Mouse (Mus musculus): ENCODE results near the gene Snrnp200. TPM values are rescaled to one million over a fixed set of nuclear protein-coding genes. Genes with fewer than 3 reads are reported as not detected.
"Not testable (repeated sequence)": the region's sequence is repeated elsewhere in the genome, so short reads cannot be mapped to it uniquely, and the experiment has no call there.

The Snrnp200 gene
- total and polyA plus RNA-seq, 3 experiments, result 67.5 to 137 (median 122) TPM

- peaks cover 17% of the 10 kb centered on the region for H3K79me2 ChIP-seq (ENCODE audit: control insufficient read depth, insufficient read depth, low read length, poor library complexity)
- not testable (repeated sequence) for H3K9me3 ChIP-seq (replicated peaks; ENCODE audit: insufficient read depth, low read length); H3K36me3 ChIP-seq (ENCODE audit: control insufficient read depth in 1 of 2, insufficient read depth in 2 of 2, low read length in 2 of 2); H3K9ac ChIP-seq (ENCODE audit: control insufficient read depth, low read depth, low read length, poor library complexity, severe bottlenecking); H3K4me3 ChIP-seq (ENCODE audit: control insufficient read depth in 1 of 2, insufficient read depth in 1 of 2, low read depth in 2 of 2, low read length in 2 of 2); H3K4me1 ChIP-seq (ENCODE audit: control insufficient read depth in 1 of 2, insufficient read depth in 2 of 2, low read length in 2 of 2); H3K27ac ChIP-seq (ENCODE audit: control insufficient read depth, low read depth, low read length); H3K27me3 ChIP-seq (ENCODE audit: control insufficient read depth in 1 of 2, insufficient read depth in 2 of 2, low read length in 2 of 2); DNase-seq (ENCODE audit: low read depth, low spot score)
- peak; percentile 71 for TF ChIP-seq TBP (IDR thresholded peaks at IDR 0.05; ENCODE audit: low read depth, low read length)
Observed at GRCm38 (mm10) chr2:127205936-127206335, 2.2 kb upstream of the Snrnp200 start.

GRCm38 (mm10) chr2:127206916-127207315, 1.3 kb upstream of the Snrnp200 start:
- Histone ChIP-seq H3K4me3 (ENCODE audit: control insufficient read depth in 1 of 2, insufficient read depth in 1 of 2, low read depth in 2 of 2, low read length in 2 of 2) (peak overlapping the region; percentile 77 to 78), H3K79me2 (ENCODE audit: control insufficient read depth, insufficient read depth, low read length, poor library complexity) (peaks cover 17% of the 10 kb centered on the region), H3K36me3 (ENCODE audit: control insufficient read depth in 1 of 2, insufficient read depth in 2 of 2, low read length in 2 of 2) (peaks cover 4 to 6% of the 10 kb centered on the region in 2 experiments), H3K27ac (ENCODE audit: control insufficient read depth, low read depth, low read length) (peak overlapping the region; percentile 93), H3K9ac (ENCODE audit: control insufficient read depth, low read depth, low read length, poor library complexity, severe bottlenecking) (peak overlapping the region; percentile 63), H3K9me3 (replicated peaks; ENCODE audit: insufficient read depth, low read length) (no peaks in the 10 kb centered on the region), H3K4me1 (ENCODE audit: control insufficient read depth in 1 of 2, insufficient read depth in 2 of 2, low read length in 2 of 2) (no peaks in the 10 kb centered on the region; a peak in 1 of 4 replicates), H3K27me3 (ENCODE audit: control insufficient read depth in 1 of 2, insufficient read depth in 2 of 2, low read length in 2 of 2) (no peaks in the 10 kb centered on the region)
- DNase-seq (ENCODE audit: low read depth, low spot score), result peak; percentile 57
- TF ChIP-seq SMC3 (IDR thresholded peaks at IDR 0.05; ENCODE audit: low read depth, low read length), result no peak
- peak; percentile 35; the same call in 1 of the 2 replicates for TF ChIP-seq GATA1 (IDR thresholded peaks at IDR 0.05; ENCODE audit: low read depth, low read length)
- 0 out of 2 replicates have a peak, but pooled peaks have one; percentile 14 for TF ChIP-seq MAX (IDR thresholded peaks at IDR 0.05; ENCODE audit: low read length)
- no peak for TF ChIP-seq USF1 (IDR thresholded peaks at IDR 0.05; ENCODE audit: low read depth, low read length)

- Histone ChIP-seq H3K9ac (ENCODE audit: control insufficient read depth, low read depth, low read length, poor library complexity, severe bottlenecking) (peak overlapping the region; percentile 79), H3K9me3 (replicated peaks; ENCODE audit: insufficient read depth, low read length) (no peaks in the 10 kb centered on the region), H3K4me3 (ENCODE audit: control insufficient read depth in 1 of 2, insufficient read depth in 1 of 2, low read depth in 2 of 2, low read length in 2 of 2) (peak overlapping the region; percentile 77 to 80), H3K27ac (ENCODE audit: control insufficient read depth, low read depth, low read length) (peak overlapping the region; percentile 85), H3K27me3 (ENCODE audit: control insufficient read depth in 1 of 2, insufficient read depth in 2 of 2, low read length in 2 of 2) (no peaks in the 10 kb centered on the region), H3K36me3 (ENCODE audit: control insufficient read depth in 1 of 2, insufficient read depth in 2 of 2, low read length in 2 of 2) (peaks cover 4 to 14% of the 10 kb centered on the region in 2 experiments), H3K79me2 (ENCODE audit: control insufficient read depth, insufficient read depth, low read length, poor library complexity) (peaks cover 17% of the 10 kb centered on the region), H3K4me1 (ENCODE audit: control insufficient read depth in 1 of 2, insufficient read depth in 2 of 2, low read length in 2 of 2) (no peaks in the 10 kb centered on the region; a peak in 1 of 4 replicates)
- TF ChIP-seq NRF1 (IDR thresholded peaks at IDR 0.05; ENCODE audit: insufficient read depth, low read depth, low read length, poor library complexity, severe bottlenecking), result no peak
- TF ChIP-seq POLR2A (IDR thresholded peaks at IDR 0.05; ENCODE audit: control insufficient read depth in 1 of 2, insufficient read depth in 1 of 2, low read depth in 1 of 2, low read length in 2 of 2, poor library complexity in 1 of 2), result peak; percentile 69 to 73; a peak in 1 of 4 replicates
- DNase-seq (ENCODE audit: low read depth, low spot score), result no peak
Observed at GRCm38 (mm10) chr2:127208452-127208769, 225 bp downstream of the Snrnp200 start.

GRCm38 (mm10) chr2:127210701-127211100, 2.5 kb downstream of the Snrnp200 start:
- no peaks in the 10 kb centered on the region for H3K27me3 ChIP-seq (ENCODE audit: control insufficient read depth in 1 of 2, insufficient read depth in 2 of 2, low read length in 2 of 2)
- H3K9ac ChIP-seq (ENCODE audit: control insufficient read depth, low read depth, low read length, poor library complexity, severe bottlenecking), result no peak overlapping the region
- H3K9me3 ChIP-seq (replicated peaks; ENCODE audit: insufficient read depth, low read length), result no peaks in the 10 kb centered on the region
- H3K4me1 ChIP-seq (ENCODE audit: control insufficient read depth in 1 of 2, insufficient read depth in 2 of 2, low read length in 2 of 2), result no peaks in the 10 kb centered on the region; a peak in 1 of 4 replicates
- no peak overlapping the region for H3K27ac ChIP-seq (ENCODE audit: control insufficient read depth, low read depth, low read length)
- H3K36me3 ChIP-seq (ENCODE audit: control insufficient read depth in 1 of 2, insufficient read depth in 2 of 2, low read length in 2 of 2), result peaks cover 4 to 21% of the 10 kb centered on the region in 2 experiments
- H3K79me2 ChIP-seq (ENCODE audit: control insufficient read depth, insufficient read depth, low read length, poor library complexity), result peaks cover 17% of the 10 kb centered on the region
- no peak overlapping the region for H3K4me3 ChIP-seq (ENCODE audit: control insufficient read depth in 1 of 2, insufficient read depth in 1 of 2, low read depth in 2 of 2, low read length in 2 of 2)
- DNase-seq (ENCODE audit: low read depth, low spot score), result no peak
- TF ChIP-seq ETS1 (IDR thresholded peaks at IDR 0.05; ENCODE audit: low read depth, low read length), result no peak
- no peak for TF ChIP-seq ZKSCAN1 (IDR thresholded peaks at IDR 0.05; ENCODE audit: low read depth, low read length)
- TF ChIP-seq MXI1 (IDR thresholded peaks at IDR 0.05; ENCODE audit: low read depth, low read length), result no peak
- no peak for TF ChIP-seq KAT2A (conservative IDR thresholded peaks at IDR 0.05; ENCODE audit: low read depth, low read length)
- no peak for TF ChIP-seq SMC3 (IDR thresholded peaks at IDR 0.05; ENCODE audit: low read depth, low read length)
- no peak for TF ChIP-seq GABPA (IDR thresholded peaks at IDR 0.05; ENCODE audit: low read depth, low read length)
- no peak for TF ChIP-seq EP300 (IDR thresholded peaks at IDR 0.05; ENCODE audit: low read depth in 1 of 2, low read length in 2 of 2)
- TF ChIP-seq POLR2AphosphoS2 (IDR thresholded peaks at IDR 0.05; ENCODE audit: low read length), result no peak
- no peak for TF ChIP-seq POLR2AphosphoS5 (IDR thresholded peaks at IDR 0.05; ENCODE audit: borderline replicate concordance, low read depth, low read length)
- TF ChIP-seq ELF1 (IDR thresholded peaks at IDR 0.05; ENCODE audit: low read depth, low read length), result no peak
- TF ChIP-seq CTCF (IDR thresholded peaks at IDR 0.05 in 2 of 3, conservative IDR thresholded peaks at IDR 0.05 in 1 of 3; ENCODE audit: control insufficient read depth in 1 of 3, insufficient read depth in 1 of 3, low read depth in 2 of 3, low read length in 3 of 3, poor library complexity in 1 of 3, severe bottlenecking in 1 of 3), result no peak
- TF ChIP-seq TBP (IDR thresholded peaks at IDR 0.05; ENCODE audit: low read depth, low read length), result no peak
- no peak for TF ChIP-seq JUND (IDR thresholded peaks at IDR 0.05; ENCODE audit: low read depth, low read length)
- TF ChIP-seq UBTF (IDR thresholded peaks at IDR 0.05; ENCODE audit: borderline replicate concordance, insufficient read depth, low read depth, low read length), result no peak
- TF ChIP-seq MYC (IDR thresholded peaks at IDR 0.05; ENCODE audit: low read depth, low read length), result no peak
- no peak for TF ChIP-seq POLR2A (IDR thresholded peaks at IDR 0.05; ENCODE audit: control insufficient read depth in 1 of 2, insufficient read depth in 1 of 2, low read depth in 1 of 2, low read length in 2 of 2, poor library complexity in 1 of 2)

Measured in MEL (cell line).